Mouse (Mus musculus) layer of hippocampus, postnatal 14 days (tissue): ENCODE measurements around the gene Slc8b1. TPM values are rescaled to one million over a fixed set of nuclear protein-coding genes. Genes with fewer than 3 reads are reported as not detected.

Experiments used
- DNase-seq, 2 experiments: peaks; one replicate each; pipeline ENCODE4 v3.0.0; 2021 to 2022; ENCODE audit warnings: low spot score in 2 of 2, mixed read lengths in 1 of 2
- long read RNA-seq, 2 experiments: library from polyadenylated mRNA; stranded (forward); transcript quantifications; one replicate each; pipeline ENCODE4 v2.0.0; 2021
- total RNA-seq, 2 experiments: library from RNA; stranded (reverse); gene quantifications; 2 replicates each; pipeline ENCODE4 v1.2.3; 2021

The Slc8b1 gene
- total RNA-seq = 1 to 10 TPM; 7.9 to 8.4 TPM
- long read RNA-seq, experiment 1, partial matches to known transcripts = 1 of 11 reads
- long read RNA-seq, experiment 1, other reads (novel, unspliced or antisense) = 7 of 11 reads
- long read RNA-seq, experiment 2, partial matches to known transcripts = 2 of 12 reads
- long read RNA-seq, experiment 2, other reads (novel, unspliced or antisense) = 8 of 12 reads

DNA sequence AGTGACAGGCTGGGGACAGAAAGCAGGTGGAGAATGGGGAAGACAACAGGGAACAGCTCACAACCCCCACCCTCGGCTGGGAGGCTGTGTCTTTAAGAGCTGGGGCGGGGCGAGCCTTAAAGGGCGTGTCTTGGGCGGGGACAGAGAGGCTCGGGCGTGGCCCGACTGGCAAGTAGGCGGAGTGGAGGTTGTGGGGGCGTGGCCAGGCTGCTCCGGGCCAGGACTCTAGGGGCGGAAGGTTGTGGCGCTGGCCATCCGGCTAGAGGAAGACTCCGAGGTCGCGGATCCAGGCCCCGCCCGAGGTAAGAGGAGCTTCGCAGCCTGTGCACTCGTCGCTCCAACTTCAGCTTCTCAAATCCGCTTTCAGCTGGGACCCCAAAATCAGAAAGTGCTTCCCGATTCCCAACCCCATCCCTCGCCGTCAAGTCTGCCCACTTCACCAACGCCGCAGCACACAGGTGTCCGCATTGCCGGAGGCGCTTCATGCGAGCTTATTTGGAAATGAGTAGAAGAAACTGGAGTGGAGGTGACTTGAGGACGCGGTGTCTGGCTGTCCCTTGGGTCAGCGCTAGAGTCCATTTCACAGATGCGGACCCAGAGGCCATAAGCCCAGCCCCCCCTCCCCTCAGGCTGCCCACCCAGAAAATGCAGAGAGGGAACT, at the start of gene Slc8b1:
Gene Slc8b1 (plus strand): TSS at position 187 of the 661 bp plus-strand sequence.
- peak; percentile 80 to 89 for DNase-seq

DNA sequence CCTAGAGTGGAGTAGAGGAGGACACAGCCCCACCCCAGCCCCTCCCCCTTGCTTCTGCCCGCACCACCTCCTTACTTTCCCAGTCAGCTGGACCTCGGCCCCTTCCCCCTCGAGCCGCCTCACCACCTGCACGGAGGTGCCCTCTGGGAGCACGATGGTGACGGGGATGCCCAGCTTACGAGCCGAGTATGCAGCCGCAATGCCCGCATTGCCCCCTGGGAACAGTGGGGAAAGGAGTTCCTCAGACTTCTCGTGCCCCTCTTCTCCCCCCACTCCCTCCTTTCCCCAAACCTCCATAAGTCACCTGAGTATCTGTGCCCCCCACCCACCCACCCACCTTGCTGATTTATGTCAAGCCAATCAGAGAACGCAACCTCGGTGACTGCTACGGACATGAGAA, 49.1 kb upstream of the Slc8b1 start:
- DNase-seq = no peak

DNA sequence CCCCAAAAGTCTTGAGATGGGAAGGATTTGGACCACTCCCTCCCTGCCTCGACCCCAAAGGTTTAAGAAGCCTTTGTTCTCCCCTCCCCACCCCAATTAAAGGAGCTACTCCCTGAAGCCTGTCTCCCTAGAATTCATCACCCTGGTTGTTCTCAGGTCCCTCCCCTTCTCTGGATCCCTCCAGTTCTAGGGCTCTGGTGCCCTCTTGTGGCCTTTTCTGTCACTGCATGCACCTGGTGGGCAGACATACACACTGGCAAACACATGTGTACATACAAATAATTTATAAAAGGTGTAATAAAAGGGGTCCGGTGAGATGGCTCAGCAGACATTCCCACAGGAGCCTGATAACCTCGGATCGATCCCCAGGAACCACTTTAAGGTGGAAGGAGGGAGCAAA, 46.6 kb upstream of the Slc8b1 start:
- DNase-seq = no peak

DNA sequence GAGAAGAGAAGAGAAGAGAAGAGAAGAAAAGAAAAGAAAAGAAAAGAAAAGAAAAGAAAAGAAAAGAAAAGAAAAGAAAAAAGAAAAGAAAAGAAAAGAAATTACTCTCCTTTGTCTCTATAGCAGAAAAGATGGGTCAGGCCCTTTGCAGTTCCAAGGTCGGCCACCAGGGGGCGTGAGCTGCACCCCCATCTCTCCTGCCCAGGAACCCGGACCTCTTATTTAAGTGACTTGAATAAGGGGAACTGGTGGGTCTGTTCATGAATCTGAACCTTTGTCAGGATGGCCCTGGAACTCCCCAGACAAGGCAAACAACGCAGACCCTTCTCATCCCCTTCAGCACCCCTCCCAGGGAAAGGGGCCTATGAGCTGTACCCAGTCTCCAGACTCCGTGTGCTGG, 45.9 kb upstream of the Slc8b1 start:
- DNase-seq = no peak

DNA sequence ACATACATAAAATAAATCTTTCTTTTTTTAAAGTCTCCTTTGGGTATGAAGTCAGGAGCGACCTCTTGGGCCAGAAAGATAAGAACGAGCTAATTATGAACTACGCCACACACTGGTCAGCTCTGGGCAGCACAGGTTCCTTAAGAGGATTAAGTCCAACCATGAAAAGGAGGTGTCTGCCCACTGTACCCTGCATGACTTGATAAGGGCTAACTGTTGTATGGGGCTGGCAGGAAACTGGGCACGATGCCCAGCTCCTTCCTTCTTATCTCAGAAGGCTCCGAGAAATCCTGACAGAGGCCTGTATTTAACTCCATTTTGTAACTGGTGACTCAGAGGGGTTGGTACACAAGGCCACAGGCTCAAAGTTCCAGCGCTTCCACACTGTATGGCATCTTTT, 45.1 kb upstream of the Slc8b1 start:
- no peak for DNase-seq

DNA sequence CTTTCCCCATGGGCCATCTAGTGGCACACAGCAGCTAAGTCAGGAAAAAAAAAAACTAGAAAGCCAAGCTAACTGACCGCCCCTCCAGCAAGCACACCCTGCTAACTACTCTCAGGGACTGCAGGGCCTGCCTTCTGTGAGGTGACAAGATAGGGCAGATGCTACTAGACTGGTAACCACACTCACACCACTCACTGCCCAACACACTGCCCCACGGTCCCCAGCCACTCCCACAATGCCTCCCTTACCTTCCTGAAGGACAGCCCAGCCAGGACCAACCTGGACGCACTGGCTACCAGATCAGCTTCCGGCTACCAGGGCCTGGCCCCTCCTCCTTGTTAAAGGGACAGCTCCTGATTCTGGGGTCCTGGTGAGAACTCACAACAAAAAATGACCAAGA, 43.9 kb upstream of the Slc8b1 start:
- no peak for DNase-seq

DNA sequence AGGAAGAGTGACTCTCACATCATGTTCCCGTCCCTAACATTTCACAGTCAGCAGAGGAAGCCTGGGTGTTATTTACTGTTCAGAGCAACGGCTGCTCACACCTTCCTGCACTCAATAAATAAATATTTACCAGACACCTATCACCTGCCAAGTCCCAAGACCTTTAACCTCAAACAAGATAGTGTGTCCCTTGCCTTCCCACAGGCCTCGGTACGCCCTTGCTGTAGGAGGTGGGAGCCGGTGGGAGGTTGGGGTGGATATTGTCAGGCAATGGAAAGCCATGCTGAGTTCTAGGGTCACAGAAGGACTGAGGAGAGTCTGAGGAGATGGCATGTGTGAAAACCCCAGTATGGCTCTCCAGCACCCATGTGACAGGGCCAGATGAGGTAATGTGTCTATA, 42.6 kb upstream of the Slc8b1 start:
- no peak for DNase-seq

DNA sequence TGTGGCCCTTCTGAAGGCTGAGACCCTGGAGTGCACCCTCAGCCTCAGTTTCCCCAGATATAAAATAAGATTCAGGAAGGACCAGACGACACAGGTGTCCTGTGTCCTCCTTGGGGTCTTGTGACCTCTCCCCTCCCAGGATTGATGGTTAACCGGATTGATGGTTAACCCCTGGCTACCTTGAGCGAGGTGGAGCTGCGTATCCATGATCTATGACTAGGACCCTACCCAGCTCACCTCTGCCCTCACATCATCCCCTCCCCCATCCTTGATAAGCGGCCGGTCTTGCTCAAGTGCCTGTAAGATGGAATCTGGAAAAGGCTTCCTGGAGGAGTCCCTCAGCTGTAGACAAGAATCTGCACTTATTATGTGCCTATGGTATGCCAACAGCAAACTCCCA, 42.1 kb upstream of the Slc8b1 start:
- DNase-seq = no peak

DNA sequence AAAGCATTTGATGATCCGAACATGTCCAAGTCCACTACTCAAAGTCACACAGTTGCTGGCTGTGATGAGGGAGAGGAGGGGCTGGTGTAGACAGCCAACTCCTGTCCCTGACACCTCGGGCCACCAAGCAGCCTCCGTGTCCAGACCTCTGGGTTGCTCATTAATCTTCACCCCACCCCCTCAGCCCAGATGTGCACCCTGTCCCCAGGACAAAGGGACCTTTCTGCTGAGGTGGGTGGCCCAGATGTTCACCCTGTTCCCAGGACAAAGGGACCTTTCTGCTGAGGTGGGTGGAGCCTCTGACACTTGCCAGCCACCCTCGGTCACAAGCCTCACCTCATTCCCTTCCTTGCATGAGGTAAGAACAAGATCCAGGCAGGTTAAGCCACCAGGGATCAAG, 39.4 kb upstream of the Slc8b1 start:
- no peak for DNase-seq

DNA sequence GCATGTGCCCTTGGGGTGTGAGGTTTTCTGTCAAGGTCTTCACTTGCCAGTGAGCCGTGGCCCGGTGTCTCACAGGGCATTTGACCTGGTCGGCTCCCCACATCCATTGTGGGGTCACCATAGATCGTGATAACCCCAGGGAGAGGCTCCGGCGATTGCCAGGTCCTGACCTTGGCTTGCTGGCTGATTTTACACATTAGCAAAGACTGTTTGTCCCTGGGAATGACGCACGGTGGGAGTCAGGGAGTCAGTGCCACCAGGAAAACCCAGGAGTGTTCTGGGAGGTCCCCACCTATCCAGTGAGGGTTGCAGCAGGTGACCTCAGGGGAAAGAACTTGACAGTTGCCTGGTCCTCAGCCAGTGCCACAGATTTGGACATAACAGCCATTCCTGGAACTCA, 38.2 kb upstream of the Slc8b1 start, which contains the start of gene Sdsl:
Gene Sdsl (minus strand): TSS at position 41 of the 400 bp plus-strand sequence.
- no peak for DNase-seq

DNA sequence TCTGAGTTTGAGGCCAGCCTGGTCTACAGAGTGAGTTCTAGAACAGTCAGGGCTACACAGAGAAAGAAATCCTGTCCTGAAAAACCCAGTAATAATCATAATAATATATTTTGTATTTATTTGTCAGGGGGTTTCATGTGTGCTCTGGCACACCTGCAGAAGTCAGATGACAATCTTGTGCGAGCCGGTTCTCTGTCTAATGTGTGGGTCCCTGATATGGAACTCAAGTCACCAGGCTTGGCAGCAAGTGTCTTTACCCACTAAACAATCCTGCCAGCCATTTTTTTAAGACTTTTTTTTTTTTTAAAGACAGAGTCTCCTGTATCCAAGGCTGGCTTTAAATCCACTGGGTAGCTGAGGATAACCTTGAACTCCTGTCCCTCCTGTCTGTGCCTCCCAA, 37.6 kb upstream of the Slc8b1 start:
- no peak for DNase-seq

DNA sequence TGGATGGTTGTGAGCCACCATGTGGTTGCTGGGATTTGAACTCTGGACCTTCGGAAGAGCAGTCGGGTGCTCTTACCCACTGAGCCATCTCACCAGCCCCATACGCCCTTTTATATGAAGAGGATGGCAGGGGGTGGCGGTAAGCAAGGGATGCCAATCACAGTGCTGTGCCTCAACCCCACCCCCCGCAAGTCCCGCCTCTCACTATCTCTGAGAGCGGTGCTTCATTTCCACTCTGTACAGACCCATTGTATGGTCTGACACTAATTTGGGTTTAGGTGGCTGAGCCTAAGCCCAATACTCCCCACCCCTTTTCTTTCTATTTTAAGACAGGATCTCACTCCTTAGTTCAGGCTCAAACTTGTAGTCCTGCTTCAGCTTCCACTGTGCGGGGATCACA, 35.1 kb upstream of the Slc8b1 start:
- DNase-seq = no peak

DNA sequence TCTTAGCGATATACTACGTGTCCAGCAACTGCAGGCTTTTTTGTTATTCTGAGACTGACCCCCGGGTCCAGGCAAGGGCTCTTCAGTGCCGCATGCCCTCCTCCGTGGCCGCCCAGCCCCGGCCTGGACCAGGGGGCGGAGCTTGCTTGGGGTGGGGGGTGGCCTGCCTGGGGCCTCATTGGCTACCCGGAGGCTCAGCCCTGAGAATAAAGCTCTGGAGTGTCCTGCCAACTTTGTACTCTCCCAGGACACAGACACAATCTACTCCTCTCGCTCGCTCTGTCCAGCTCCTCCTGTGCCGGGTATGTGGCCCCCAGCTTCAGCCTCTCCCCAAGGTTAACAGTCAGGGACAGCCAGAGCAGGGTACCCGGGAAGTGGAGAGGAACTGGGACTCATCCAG, 34.7 kb upstream of the Slc8b1 start, which contains the start of gene Sds:
Gene Sds (plus strand): TSS at position 231 of the 400 bp plus-strand sequence.
- no peak for DNase-seq

DNA sequence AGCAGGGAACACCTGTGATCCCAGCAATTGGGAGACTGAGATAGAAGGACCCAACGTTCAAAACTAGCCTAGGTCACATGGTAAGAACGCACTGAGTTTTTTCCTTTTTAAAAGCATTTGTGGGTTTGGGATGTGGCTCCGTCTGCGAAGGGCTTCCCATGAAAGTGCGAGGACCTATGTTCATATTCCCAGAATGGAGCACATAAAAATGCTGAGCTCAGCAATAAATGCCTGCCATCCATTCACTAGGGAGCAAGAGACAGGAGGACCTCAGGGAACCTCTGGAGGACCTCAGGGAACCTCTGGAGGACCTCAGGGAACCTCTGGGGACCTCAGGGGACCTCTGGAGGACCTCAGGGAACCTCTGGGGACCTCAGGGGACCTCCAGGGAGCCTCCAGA, 33.0 kb upstream of the Slc8b1 start:
- DNase-seq = no peak

DNA sequence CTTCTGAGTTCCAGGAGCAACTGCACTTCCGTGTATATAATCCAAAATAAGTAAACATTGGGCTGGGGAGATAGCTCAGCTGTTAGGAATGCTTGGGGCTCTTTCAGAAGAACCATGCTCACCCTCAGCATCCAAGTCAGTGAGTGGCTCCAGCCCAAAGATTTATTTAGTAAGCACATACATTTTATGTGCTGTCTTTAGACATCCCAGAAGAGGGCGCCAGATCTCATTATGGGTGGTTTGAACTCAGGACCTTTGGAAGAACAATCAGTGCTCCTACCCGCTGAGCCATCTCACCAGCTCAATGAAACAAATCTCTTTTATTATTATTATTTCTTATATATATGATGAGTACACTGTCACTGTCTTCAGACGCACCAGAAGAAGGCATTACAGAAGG, 31.4 kb upstream of the Slc8b1 start:
- DNase-seq = no peak

DNA sequence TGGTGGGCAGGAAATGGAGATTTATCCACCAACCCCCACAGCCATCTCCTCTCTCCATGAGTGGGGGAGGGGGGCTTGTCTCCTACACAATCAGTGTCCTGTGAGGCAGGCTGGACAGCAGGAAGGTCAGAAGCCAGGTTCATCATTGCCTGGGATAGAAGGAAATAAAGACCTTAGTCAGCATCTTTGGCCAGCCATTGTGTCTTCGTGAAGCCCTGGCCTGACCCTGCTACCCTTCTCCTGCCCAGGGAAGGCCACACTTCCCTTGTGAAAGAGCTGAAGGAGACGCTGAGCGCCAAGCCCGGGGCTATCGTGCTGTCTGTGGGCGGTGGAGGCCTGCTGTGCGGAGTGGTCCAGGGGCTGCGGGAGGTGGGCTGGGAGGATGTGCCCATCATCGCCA, 29.8 kb upstream of the Slc8b1 start:
- DNase-seq = no peak

DNA sequence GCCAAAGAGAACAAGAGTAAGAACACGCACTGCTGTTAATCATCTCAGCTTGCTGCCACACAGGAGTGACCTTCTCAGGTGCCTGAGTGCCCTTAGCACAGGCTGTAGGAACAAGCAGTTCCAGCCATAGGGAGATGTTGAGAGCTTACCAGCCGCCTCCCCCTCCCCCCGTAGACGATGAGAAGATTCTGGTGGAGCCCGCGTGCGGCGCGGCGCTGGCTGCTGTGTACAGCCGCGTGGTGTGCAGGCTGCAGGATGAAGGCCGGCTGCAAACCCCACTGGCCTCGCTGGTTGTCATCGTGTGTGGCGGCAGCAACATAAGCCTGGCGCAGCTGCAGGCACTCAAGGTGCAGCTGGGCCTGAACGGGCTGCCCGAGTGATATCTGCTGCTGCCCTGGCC, 27.6 kb upstream of the Slc8b1 start:
- DNase-seq = no peak

DNA sequence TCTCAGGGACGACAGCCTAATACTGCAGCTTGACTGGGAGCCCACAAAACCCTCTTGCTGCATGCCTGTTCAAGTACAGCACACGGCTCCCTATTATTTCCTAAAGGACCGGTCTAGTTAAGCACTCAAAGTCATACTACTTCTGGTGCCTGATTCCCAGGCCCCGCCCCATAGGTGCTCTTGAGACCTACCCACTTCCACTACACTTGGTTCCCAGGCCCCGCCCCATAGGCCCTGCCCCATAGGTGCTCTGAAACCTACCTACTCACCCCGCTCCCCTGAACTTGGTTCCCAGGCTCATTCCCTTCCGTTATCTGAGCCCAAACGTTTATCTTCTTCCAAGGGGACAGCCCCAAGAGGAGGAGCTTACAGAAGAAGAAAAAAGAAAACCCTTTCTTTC, 23.1 kb upstream of the Slc8b1 start:
- no peak for DNase-seq

DNA sequence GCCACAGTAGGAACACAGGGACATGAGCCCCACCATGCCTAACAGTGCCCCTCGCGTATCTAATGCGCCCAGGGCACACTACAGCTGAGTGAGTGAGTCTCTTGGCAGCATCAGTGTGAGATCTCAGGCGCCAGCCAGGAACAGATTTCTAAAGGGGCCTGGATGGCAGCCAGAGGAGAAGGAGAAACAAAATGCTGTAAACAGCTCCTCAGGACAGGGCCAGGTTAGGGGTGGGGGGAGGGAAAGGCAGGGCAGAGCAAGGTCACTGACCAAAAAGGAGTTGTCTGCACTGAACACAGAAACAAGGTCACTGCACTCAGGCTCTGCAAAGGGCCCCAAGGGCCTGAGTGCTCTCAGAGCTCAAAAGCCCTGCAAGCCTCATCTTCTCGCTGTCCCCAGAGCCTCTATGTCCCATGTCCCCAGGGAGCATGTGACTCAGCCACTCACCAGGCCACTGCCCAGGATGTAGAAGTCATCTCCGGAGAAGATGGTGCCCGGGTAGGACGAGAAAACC, 20.2 kb upstream of the Slc8b1 start:
- peak; percentile 62 to 80 for DNase-seq

DNA sequence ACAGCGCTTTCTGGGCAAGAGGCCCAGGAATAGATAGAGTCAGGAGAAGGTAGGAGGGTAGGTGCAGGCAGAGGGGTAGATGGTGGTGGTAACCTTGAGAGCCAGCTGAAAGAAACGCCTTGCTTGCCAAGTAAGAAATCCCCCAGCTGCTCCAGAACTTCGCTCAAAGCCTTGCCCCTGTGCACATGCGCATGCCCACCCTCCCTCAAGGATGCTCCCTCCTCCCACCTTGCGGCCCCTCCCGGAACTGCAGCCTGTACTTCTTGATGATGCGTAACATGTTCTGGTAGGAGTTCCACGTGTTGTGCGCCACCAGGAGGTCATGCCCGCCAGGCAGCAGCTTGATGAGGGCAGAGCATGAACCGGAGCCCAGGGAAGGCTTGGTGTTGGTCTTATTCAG, 18.5 kb upstream of the Slc8b1 start:
- DNase-seq = no peak

DNA sequence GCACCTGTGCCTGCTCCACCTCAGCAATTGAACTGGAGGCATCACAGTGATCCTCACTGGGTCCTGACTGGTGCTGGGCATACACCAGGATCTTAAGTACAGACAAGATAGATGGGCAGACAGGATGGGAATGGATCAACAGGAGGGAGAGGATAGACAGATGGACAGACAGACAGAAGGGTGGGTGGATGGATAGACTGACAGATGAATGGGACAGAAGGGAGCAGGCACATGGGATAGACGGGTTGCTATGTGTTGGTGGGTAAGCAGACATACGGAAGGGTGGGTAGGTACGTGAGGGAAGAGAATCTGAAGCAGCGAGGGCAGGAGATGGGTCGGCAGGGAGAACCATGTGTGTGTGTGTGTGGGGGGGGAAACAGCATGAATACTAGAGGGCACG, 17.5 kb upstream of the Slc8b1 start:
- peak; percentile 49 to 77 for DNase-seq

DNA sequence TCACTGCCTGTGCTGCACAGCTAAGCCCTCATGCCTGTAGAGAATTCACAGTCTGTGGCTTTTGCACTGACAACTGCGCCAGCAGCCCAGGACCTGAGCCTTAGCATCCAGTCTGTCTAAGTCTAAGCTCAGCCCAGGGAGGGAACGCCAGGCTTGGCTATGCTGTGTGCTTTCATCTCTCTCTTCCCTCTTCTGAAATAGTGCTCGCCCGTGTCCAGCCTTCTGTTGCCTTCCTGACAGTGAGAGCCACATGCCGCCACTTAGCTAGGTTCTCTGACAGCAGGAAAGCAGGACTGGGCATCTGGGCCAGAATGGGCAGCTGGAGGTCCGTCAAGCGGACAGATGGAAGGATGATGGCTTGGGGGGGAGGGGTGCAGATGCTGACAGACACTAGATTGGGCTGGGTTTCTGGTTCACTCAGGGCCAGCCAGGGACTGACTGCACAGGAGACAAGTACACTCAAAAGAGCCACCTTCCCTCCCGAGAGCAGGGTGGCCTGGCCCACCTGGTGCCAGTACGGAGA, 17.0 kb upstream of the Slc8b1 start:
- peak in 1 of 2 experiments; percentile 48 for DNase-seq
